7 mouse cellular contexts compared by ENCODE assay signal in genomic region chrX:161907595-161908592, GRCm38 (mm10).
DNase-seq lines count a peak whose midpoint lies in the region; ATAC-seq lines count a peak whose summit lies in the region.

No protein-coding gene starts in this region.

- no peaks in the 10 kb centered on the region for H3K36me3 ChIP-seq in lung, embryonic 15.5 days
- no peaks in the 10 kb centered on the region for H3K36me3 ChIP-seq in forebrain, embryonic 12.5 days (replicated peaks)
- no peaks in the 10 kb centered on the region for H3K36me3 ChIP-seq in neural tube, embryonic 13.5 days

- ATAC-seq in lung, embryonic 15.5 days (ENCODE audit: borderline replicate concordance, extremely low read depth, low FRiP score, low TSS enrichment) = peak; percentile 49; the same call in 1 of the 2 replicates
- peak; percentile 61 for ATAC-seq in forebrain, embryonic 12.5 days (ENCODE audit: low FRiP score)
- peak; percentile 78 for ATAC-seq in neural tube, embryonic 13.5 days (ENCODE audit: low read depth)

- peaks cover 13% of the 10 kb centered on the region; the same call in 1 of the 2 replicates for H3K4me1 ChIP-seq in lung, embryonic 15.5 days
- H3K4me1 ChIP-seq in forebrain, embryonic 12.5 days = peaks cover 2% of the 10 kb centered on the region; the same call in 1 of the 2 replicates
- no peaks in the 10 kb centered on the region for H3K4me1 ChIP-seq in neural tube, embryonic 13.5 days (replicated peaks)

- peak overlapping the region; percentile 88 for H3K4me2 ChIP-seq in lung, embryonic 15.5 days
- H3K4me2 ChIP-seq in forebrain, embryonic 12.5 days = peak overlapping the region; percentile 70
- H3K4me2 ChIP-seq in neural tube, embryonic 13.5 days = peak overlapping the region; percentile 72

- no peaks in the 10 kb centered on the region for H3K9me3 ChIP-seq in lung, embryonic 15.5 days
- H3K9me3 ChIP-seq in forebrain, embryonic 12.5 days = no peaks in the 10 kb centered on the region
- H3K9me3 ChIP-seq in neural tube, embryonic 13.5 days = no peaks in the 10 kb centered on the region

- peaks cover 49% of the 10 kb centered on the region for H3K27me3 ChIP-seq in lung, embryonic 15.5 days
- H3K27me3 ChIP-seq in forebrain, embryonic 12.5 days = peaks cover 58% of the 10 kb centered on the region
- peaks cover 83% of the 10 kb centered on the region for H3K27me3 ChIP-seq in neural tube, embryonic 13.5 days

- no peak for DNase-seq in lung, postnatal 14 days
- peak; percentile 15 for DNase-seq in kidney, postnatal 10 days
- no peak for DNase-seq in thymus, postnatal 25 days
- no peak for DNase-seq in yolk sac, embryonic 10.5 days (ENCODE audit: low spot score)

- H3K9ac ChIP-seq in lung, embryonic 15.5 days = no peak overlapping the region
- H3K9ac ChIP-seq in forebrain, embryonic 12.5 days = peak overlapping the region; percentile 36
- H3K9ac ChIP-seq in neural tube, embryonic 13.5 days = peak overlapping the region; percentile 68

- no peak overlapping the region for H3K27ac ChIP-seq in lung, embryonic 15.5 days
- H3K27ac ChIP-seq in forebrain, embryonic 12.5 days = no peak overlapping the region
- H3K27ac ChIP-seq in neural tube, embryonic 13.5 days (replicated peaks) = peak overlapping the region; percentile 78

- H3K4me3 ChIP-seq in lung, embryonic 15.5 days = peak overlapping the region; percentile 39
- peak overlapping the region; percentile 42 for H3K4me3 ChIP-seq in forebrain, embryonic 12.5 days (replicated peaks)
- peak overlapping the region; percentile 51 for H3K4me3 ChIP-seq in neural tube, embryonic 13.5 days

- 19% methylated on average over 53 of the region's 53 CpGs for WGBS in lung, embryonic 15.5 days
- 23% methylated on average over 53 of the region's 53 CpGs for WGBS in forebrain, embryonic 12.5 days
- 18% methylated on average over 50 of the region's 53 CpGs for WGBS in neural tube, embryonic 13.5 days
